In genomic region chr10:52940111-52940830, GRCm38 (mm10) we compare ENCODE assay signal across 23 mouse cellular contexts.
DNase-seq lines count a peak whose midpoint lies in the region; ATAC-seq lines count a peak whose summit lies in the region.
"Had no signal": no experiment of that assay in that cellular context is flagged by ENCODE, and none has a peak within 500 bp of the region (broad histone marks: within the 10 kb centered on the region; RNA-seq: fewer than 3 reads in every experiment).

No protein-coding gene starts in this region.

- H3K27ac ChIP-seq in forebrain, embryonic 14.5 days (ENCODE audit: low read depth, low read length), result peak overlapping the region; percentile 53; the same call in 1 of the 2 replicates
- H3K27ac ChIP-seq in forebrain, embryonic 10.5 days, result no peak overlapping the region
- H3K27ac ChIP-seq in midbrain, embryonic 11.5 days (ENCODE audit: low read depth, low read length), result no peak overlapping the region
- H3K27ac ChIP-seq in midbrain, embryonic 10.5 days (replicated peaks), result no peak overlapping the region
- H3K27ac ChIP-seq in midbrain, embryonic 13.5 days, result peak overlapping the region; percentile 76

- no peaks in the 10 kb centered on the region for H3K36me3 ChIP-seq in forebrain, embryonic 14.5 days (ENCODE audit: control insufficient read depth, insufficient read depth, low read length)
- H3K36me3 ChIP-seq in forebrain, embryonic 10.5 days (replicated peaks), result no peaks in the 10 kb centered on the region
- H3K36me3 ChIP-seq in midbrain, embryonic 11.5 days (ENCODE audit: control insufficient read depth, insufficient read depth, low read length), result no peaks in the 10 kb centered on the region
- H3K36me3 ChIP-seq in midbrain, embryonic 10.5 days, result no peaks in the 10 kb centered on the region
- H3K36me3 ChIP-seq in midbrain, embryonic 13.5 days, result no peaks in the 10 kb centered on the region
- H3K36me3 ChIP-seq: G1E had no signal

- DNase-seq in forebrain, embryonic 14.5 days (ENCODE audit: low spot score), result peak; percentile 43
- DNase-seq in forebrain, embryonic 10.5 days (ENCODE audit: extremely low spot score, low spot score), result no peak
- DNase-seq in midbrain, embryonic 11.5 days (ENCODE audit: low spot score, missing footprints), result peak; percentile 71
- no peak for DNase-seq in midbrain, embryonic 10.5 days (ENCODE audit: low spot score)
- no peak for DNase-seq in kidney, postnatal 36 days
- DNase-seq in layer of hippocampus, postnatal 14 days (ENCODE audit: low spot score in 2 of 2), result no peak
- DNase-seq: adrenal gland, postnatal 14 days; cerebellum, adult 11 months; cerebellum, postnatal 25 days; embryo, embryonic 11 days; heart, postnatal 10 days; kidney, adult 2 months; kidney, postnatal 10 days; lung, adult 18-20 months; spleen, adult 18-20 months; thymus, adult 18-20 months; thymus, postnatal 4 days had no signal

- no peak overlapping the region for H3K9ac ChIP-seq in forebrain, embryonic 14.5 days (ENCODE audit: low read length)
- H3K9ac ChIP-seq in midbrain, embryonic 11.5 days (ENCODE audit: low read length), result no peak overlapping the region
- no peak overlapping the region for H3K9ac ChIP-seq in midbrain, embryonic 13.5 days (replicated peaks)

- H3K4me1 ChIP-seq in forebrain, embryonic 14.5 days (ENCODE audit: control insufficient read depth, insufficient read depth, low read length), result peaks cover 3% of the 10 kb centered on the region; the same call in 1 of the 2 replicates
- peaks cover 3% of the 10 kb centered on the region; the same call in 1 of the 2 replicates for H3K4me1 ChIP-seq in forebrain, embryonic 10.5 days
- H3K4me1 ChIP-seq in midbrain, embryonic 11.5 days (ENCODE audit: control insufficient read depth, insufficient read depth, low read length), result no peaks in the 10 kb centered on the region
- H3K4me1 ChIP-seq in midbrain, embryonic 10.5 days, result no peaks in the 10 kb centered on the region
- H3K4me1 ChIP-seq in midbrain, embryonic 13.5 days (replicated peaks), result peaks cover 8% of the 10 kb centered on the region; the same call in 1 of the 2 replicates

- H3K4me2 ChIP-seq in forebrain, embryonic 14.5 days (ENCODE audit: low read length), result no peak overlapping the region
- H3K4me2 ChIP-seq in midbrain, embryonic 11.5 days, result no peak overlapping the region
- no peak overlapping the region for H3K4me2 ChIP-seq in midbrain, embryonic 13.5 days (replicated peaks)
- H3K4me2 ChIP-seq: heart, embryonic 11.5 days; liver, embryonic 11.5 days had no signal

- 18% methylated on average over 1 of the region's 1 CpGs for WGBS in forebrain, embryonic 14.5 days
- 71% methylated on average over 1 of the region's 1 CpGs for WGBS in forebrain, embryonic 10.5 days
- 76% methylated on average over 1 of the region's 1 CpGs for WGBS in midbrain, embryonic 11.5 days
- 82% methylated on average over 1 of the region's 1 CpGs for WGBS in midbrain, embryonic 10.5 days
- WGBS in midbrain, embryonic 13.5 days, result 53% methylated on average over 1 of the region's 1 CpGs

- ATAC-seq in forebrain, embryonic 14.5 days, result peak; percentile 50; the same call in 1 of the 2 replicates
- no peak for ATAC-seq in midbrain, embryonic 11.5 days (ENCODE audit: low FRiP score)
- peak; percentile 91 for ATAC-seq in midbrain, embryonic 13.5 days
- ATAC-seq in megakaryocyte-erythroid progenitor cell, adult 5-6 weeks (replicated peaks; ENCODE audit: low FRiP score, low TSS enrichment, poor library complexity, severe bottlenecking), result no peak
- ATAC-seq: activated CD4-positive, CD25-positive, alpha-beta regulatory T cell, adult 4 months had no signal

- H3K9me3 ChIP-seq in forebrain, embryonic 14.5 days (replicated peaks; ENCODE audit: control insufficient read depth, low read length), result no peaks in the 10 kb centered on the region
- no peaks in the 10 kb centered on the region for H3K9me3 ChIP-seq in forebrain, embryonic 10.5 days
- no peaks in the 10 kb centered on the region for H3K9me3 ChIP-seq in midbrain, embryonic 11.5 days (ENCODE audit: control insufficient read depth, low read length)
- no peaks in the 10 kb centered on the region for H3K9me3 ChIP-seq in midbrain, embryonic 10.5 days (replicated peaks)
- H3K9me3 ChIP-seq in midbrain, embryonic 13.5 days, result no peaks in the 10 kb centered on the region
- H3K9me3 ChIP-seq: G1E had no signal

- H3K4me3 ChIP-seq in forebrain, embryonic 14.5 days (ENCODE audit: low read depth, low read length), result no peak overlapping the region
- no peak overlapping the region for H3K4me3 ChIP-seq in forebrain, embryonic 10.5 days
- no peak overlapping the region for H3K4me3 ChIP-seq in midbrain, embryonic 11.5 days (ENCODE audit: low read depth, low read length)
- no peak overlapping the region for H3K4me3 ChIP-seq in midbrain, embryonic 10.5 days
- no peak overlapping the region for H3K4me3 ChIP-seq in midbrain, embryonic 13.5 days (replicated peaks)

- H3K27me3 ChIP-seq in forebrain, embryonic 14.5 days (replicated peaks; ENCODE audit: control insufficient read depth, insufficient read depth, low read length), result no peaks in the 10 kb centered on the region
- H3K27me3 ChIP-seq in forebrain, embryonic 10.5 days (ENCODE audit: poor library complexity, severe bottlenecking), result no peaks in the 10 kb centered on the region
- no peaks in the 10 kb centered on the region for H3K27me3 ChIP-seq in midbrain, embryonic 11.5 days (ENCODE audit: control insufficient read depth, insufficient read depth, low read length)
- no peaks in the 10 kb centered on the region for H3K27me3 ChIP-seq in midbrain, embryonic 10.5 days (ENCODE audit: low read depth, poor library complexity, severe bottlenecking)
- no peaks in the 10 kb centered on the region for H3K27me3 ChIP-seq in midbrain, embryonic 13.5 days

Comparison
In these comparisons a context has a peak if more than half of its experiments do, and no peak if none do; other contexts are left out.
1. ATAC-seq: peak in forebrain, embryonic 14.5 days (single experiment) and midbrain, embryonic 13.5 days (single experiment); none in midbrain, embryonic 11.5 days (single experiment) and megakaryocyte-erythroid progenitor cell, adult 5-6 weeks (single experiment).
2. DNase-seq: peak in forebrain, embryonic 14.5 days (single experiment) and midbrain, embryonic 11.5 days (single experiment); none in forebrain, embryonic 10.5 days (single experiment), midbrain, embryonic 10.5 days (single experiment), kidney, postnatal 36 days (0 of 2) and layer of hippocampus, postnatal 14 days (0 of 2).
3. H3K27ac ChIP-seq: peak in forebrain, embryonic 14.5 days (single experiment) and midbrain, embryonic 13.5 days (single experiment); none in forebrain, embryonic 10.5 days (single experiment), midbrain, embryonic 11.5 days (single experiment) and midbrain, embryonic 10.5 days (single experiment).